Mouse (Mus musculus) cerebellum, adult (tissue): ENCODE measurements around the gene H2-DMb1.

Experiments used
- ATAC-seq: cut with Nextera tagmentation; 2 replicates; pipeline ENCODE4 v1.9.2; 2017; ENCODE audit warnings: mild to moderate bottlenecking, moderate library complexity, mixed read lengths; ENCODE audit not compliant: insufficient number of reproducible peaks, low FRiP score, low TSS enrichment

H2-DMb1 gene

DNA sequence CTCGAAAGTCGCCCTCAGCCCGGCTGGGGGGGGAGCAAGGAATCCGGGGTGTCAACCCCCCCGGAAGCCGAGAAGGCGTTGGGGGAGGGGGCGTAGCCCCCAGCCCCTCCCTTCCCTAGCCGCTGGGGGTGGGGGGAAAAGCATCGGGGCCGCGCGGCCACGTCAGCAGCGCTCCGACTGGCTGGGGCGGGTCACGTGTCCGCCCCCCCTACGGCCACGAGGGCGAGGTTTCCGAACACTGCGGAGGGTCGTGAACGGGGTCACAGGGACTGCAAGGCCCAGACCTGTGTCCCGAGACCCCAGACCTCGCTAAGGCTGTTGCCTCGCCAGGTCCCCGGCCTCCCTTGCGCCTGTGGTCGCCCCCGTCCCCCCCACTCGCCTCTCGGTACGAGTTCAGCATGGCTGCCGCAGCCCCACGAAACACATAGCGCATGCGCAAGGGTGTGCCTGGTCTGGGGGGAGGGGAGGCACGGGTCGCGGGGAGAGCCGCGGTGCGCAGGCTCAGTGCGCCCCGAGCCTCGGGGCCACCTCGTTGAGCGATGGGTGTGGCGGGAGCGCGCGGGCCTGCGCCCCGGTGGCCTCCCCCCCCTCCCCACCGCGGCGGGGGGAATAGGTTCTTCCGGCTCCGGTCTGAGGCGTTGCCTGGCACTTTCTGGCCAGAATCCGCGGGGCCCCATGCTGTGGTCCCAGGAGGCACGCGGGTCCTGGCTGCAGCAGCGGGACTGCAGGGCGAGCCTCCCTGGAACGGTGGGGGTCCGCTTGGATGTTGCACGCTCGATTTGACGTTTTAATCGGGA lies 30.5 kb upstream of the H2-DMb1 start, which contains the start of gene Brd2:
Gene Brd2, minus strand, starts transcription at position 447 of the 797 bp plus-strand sequence.
- ATAC-seq = peak; percentile 37

DNA sequence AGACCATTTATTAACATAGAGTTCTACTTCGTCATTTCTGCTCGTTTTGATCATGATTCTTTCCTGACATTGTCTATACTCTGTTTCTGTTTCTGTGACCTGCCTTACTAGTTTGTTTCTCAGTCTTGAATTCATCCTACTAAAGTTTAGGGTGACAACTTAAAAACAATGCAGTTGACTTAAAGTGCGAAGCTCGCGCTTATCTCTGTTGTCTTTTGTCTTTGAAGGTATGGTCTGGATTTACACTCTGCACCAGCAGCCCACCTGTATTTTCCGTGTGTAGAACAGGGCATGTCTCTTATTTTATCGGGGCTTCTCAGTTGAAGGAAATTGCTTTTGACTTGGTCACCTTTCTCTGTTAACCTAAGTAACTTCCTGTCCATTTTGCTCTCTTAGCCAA lies 29.8 kb upstream of the H2-DMb1 start:
- no peak for ATAC-seq

DNA sequence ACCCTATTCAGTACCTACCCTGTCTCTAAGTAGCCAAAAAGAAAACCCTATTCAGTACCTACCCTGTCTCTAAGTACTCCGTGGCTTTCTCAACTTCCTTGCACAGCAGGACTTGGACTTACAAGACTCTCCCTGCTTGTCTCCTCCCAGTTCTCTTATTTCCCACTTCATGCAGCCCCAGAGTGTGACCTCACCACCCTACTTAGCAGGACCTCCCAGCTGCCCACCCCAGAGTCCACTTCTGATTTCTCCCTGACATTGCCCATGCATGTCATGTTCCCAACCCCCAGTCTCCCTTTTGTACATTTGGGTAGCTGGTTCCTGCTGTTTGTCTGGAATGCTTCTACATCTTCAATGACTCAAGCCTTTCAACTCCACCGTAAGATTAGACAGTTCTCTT lies 29.4 kb upstream of the H2-DMb1 start:
- no peak for ATAC-seq

DNA sequence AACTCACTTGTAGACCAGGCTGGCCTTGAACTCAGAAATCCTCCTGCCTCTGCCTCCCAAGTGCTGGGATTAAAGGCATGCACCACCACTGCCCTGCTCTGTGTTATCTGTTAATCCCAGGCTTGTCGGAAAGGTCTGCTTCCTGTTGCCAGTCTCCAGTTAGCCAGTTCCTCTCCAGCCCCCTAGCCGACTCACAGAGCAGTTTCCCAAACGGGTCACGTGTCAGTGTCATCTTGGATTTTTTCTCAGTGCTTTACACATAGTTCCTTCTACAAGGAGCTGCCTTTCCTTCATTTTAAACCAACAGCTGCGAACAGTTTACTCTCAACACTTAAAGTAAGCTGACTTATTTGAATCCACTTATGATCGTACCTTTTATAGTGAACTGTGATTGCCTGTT lies 28.2 kb upstream of the H2-DMb1 start:
- no peak for ATAC-seq

DNA sequence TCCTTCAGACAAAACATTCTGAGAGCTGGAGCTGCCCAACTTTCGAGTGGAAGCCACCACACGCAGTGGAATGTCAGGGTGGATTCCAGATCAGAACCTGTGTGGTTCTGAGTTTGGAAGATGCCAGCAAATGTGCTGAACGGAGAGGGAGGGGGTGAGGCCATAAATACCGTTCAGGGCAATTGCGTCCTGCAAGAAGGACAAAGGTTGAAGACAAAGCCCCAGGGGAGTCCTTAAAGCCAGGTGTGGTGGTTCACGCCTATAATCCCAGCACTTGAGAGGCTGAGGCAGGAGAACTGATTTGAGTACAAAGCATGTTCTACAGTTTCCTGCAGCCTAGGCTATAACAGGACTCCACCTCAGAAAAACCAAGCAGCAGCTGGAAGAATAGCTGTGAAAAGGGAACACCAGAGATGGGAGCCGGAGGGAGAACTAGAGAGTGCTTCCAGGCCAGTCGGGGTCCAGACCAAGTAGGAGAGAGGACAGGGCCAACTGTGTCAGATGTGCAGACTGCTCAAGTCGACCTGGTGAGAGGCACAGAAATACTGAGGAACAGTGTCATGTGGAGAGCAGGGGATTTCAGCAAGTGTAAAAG lies 25.9 kb upstream of the H2-DMb1 start:
- no peak for ATAC-seq

DNA sequence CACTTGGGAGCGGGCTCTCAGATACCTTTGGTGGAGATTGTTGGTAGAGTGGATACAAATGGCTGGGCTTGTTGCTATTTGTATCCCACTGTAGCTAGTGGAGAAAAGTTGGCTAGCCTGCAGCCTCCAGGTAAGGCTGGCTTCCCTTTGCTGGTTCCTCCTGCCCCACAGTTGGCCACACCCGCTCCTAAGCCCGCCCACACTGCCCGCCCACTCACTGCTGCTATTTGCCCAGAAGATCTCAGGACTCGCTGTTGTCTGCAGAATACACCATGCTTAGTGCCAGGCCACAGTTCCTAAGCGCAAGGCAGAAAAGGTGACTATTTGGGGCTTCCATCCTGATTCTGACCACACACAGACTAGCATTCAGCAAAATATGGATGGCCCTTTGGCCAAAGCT lies 25.4 kb upstream of the H2-DMb1 start:
- ATAC-seq = peak; percentile 60; the same call in 1 of the 2 replicates

DNA sequence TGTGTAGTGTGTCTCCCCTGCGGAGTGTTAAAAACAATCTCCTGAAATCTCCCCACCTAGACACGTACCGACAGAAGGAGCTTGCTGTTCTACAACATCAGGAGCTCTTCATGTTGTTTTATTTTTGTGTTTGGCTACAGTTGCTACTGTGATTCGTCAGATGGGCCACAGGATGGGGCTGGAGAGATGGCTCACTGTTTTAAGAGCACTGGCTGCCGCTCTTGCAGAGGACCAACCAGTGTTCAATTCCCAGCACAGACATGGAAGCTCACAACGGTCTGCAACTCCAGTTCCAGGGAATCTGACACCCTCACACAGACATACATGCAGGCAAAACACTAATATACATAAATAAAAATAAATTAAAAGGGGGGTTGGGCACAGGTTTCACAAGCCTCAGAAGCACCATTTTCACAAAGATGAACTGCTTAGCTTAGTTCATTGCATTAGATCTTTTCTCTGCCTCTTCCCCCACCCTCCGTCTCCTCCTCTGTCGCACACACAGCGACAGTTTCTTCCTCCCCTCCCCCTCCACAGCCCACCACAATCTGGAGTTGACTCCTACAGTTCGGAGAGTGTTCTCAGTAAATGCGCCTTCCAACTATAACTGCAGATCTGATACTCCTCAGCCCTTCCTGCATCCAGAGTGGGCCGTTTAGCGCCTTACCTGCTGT lies 24.5 kb upstream of the H2-DMb1 start:
- no peak for ATAC-seq

DNA sequence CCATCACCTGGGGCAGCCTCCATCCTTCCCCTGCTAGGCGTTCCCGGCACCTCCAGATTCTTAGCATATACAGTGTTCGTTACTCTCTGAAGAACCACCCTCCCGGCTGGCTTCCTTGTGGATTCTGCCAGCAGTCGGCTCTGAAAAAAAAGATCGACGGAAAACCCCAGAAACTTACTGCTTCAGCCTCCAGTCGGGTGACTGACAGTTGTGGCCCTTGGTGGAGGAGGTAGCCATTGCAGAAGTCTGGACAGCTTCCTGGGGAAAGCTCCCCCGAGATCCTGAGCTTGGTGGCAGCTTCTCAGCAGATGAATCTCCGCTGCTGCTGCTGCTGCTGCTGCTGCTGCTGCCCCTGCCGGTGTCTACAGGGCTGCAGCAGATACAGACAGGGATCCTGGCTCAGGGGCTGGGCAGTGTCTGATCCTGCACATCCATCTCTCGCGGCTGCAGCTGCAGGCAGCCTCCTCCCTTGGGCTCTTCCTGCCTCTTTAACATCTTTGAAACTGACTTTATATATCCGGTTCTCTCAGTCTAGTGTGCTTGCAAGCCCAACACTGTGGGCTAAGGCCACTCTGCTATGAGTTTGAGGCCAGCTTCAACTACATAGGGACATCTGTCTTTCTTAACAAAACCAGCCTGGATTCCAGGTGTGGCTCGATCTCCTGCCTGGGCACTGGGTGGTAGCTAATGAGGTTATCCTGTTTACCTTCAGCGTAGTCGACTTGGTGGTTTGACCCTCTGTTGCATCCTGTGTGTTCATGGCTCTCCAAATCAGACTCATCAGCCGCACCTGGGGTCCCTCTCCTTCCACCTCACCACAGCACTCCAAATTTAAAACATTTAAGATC lies 23.7 kb upstream of the H2-DMb1 start:
- no peak for ATAC-seq

DNA sequence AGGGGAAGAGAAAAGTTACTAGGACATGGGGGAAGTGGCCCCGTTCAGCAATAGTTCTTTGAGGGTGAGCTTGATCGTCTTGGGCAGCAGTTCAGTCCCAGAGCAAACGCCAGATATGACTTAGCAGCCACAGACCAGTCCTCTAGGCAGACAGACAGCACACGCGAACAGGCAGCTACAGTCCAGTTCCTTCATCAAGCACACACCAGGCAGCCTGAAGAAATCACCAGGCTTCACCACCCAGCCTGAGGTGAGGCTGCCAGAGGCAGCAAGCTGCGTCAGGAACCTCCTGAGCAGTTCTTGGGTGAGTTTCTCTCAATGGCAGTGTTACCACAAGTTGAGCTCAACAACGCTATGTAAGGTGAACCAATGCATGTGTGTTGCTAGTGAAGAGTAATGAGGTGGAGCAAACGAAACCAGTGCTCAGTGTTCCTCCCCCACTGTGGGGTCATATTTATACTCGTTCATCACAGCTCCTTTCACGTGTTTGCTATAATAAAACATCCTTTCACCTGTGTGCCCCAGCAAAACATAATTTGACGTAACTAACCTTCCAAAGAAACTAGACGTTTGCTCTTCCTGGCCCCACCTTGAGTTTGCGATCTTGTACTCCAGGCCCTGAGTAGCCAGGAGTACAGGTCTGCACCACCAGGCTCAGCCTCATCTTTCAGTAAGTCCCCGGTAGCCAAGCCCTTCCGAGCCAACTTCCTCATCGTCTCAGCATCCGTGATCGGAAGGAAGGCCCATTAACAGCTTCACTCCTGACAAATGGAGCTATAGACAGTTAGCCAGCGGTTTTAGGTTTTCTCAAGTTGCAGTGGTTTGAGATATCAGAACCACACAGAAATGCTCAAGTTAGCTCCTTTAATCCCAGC lies 22.6 kb upstream of the H2-DMb1 start:
- no peak for ATAC-seq

DNA sequence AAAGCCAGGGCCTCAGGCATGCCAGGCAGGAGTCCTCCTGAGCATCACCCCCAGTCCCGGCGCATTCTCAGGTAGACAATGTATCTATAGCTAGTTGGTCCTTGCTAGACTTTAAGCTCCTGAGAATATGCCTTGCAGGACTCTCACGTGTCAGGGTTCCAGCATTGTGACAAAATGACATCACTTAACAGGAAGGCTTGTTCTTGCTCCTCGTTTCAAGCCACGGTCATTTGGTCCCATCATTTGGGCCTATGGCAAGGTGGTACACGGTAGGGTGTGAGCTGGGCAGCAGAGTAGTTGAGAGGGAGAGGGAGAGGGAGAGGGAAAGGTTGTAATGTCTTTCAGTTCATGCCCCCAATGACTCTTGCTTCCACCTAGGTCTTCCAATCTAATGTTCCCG lies 21.0 kb upstream of the H2-DMb1 start:
- ATAC-seq = no peak

DNA sequence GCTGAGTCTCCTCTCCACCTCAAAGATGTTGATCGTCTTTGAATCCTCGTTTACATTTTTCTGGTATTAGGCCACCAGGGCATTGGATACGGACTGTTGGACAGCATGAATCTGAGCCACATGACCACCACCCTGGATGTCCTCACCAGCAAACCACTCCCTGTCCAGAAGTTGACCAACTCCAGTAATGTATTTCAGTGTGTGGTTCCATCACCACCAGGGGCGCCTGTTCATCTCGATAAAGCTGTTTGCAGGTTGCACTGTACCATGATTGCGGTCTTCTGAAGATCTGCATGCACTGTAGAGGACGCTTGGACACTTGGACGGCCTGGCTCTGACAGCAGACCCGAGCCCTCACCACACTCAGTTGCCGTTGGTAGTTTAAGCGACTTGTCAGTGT lies 19.6 kb upstream of the H2-DMb1 start:
- no peak for ATAC-seq

DNA sequence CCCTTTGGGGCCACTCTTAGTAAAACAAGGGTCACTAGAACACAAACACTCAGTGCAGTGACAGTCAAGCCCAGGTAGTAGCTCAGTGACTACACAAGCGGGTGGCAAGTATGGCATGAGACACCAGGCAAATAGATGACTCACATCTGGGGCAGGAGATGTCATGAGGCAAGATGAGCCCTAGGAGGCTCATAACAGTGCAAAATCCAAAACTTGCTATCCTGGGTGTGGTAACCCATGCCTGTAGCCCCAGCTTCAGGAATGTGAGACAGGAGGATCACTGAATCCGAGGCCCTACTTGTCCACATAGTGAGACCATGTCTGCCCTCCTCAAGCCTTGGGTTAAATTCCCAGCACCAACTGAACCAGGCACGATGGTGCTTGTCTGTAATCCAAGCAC lies 18.4 kb upstream of the H2-DMb1 start:
- ATAC-seq = no peak

DNA sequence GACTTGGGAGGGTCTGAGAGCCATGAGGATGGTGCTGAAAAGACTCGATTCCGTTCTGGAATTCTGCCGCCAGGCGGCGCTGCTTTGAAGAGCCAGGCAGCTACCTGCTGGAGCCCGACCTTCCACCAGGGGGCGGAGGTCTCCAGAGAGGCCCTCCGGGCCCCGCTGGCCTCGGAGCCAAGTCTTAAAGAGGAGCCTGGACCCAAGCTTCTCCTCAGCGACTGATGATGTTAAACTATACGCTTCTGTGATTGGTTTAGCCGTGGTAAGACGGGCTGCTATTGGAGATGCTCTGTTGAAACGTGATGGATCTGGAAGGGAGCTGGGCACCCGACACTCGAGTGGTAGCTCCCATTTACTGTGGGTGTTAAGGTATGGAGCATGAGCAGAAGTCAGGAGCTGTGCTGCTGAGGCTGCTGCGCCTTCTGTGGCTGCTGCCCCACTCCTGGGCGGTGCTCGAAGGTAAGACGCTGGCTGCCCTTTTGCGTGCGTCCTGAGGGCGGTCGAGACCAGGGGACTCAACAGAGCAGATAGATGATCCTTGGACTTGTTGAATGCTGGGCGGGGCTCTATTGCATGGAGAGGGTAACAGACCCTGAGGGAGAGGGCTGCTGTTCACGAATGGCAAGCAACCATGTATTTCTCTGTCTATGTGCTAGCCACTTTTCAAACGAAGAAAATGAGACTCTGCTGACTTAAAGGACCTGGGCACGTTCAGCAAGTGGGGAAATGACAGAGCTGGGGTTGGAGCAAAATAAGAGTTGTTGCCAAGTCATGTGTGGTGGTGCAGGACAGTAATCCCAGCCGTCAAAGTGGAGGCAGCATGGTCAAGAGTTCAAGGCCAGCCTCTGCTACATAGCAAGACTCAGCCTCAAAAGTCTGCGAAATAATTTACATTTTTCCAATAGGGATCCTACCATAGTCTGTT lies 17.3 kb upstream of the H2-DMb1 start:
- peak; percentile 100 for ATAC-seq

DNA sequence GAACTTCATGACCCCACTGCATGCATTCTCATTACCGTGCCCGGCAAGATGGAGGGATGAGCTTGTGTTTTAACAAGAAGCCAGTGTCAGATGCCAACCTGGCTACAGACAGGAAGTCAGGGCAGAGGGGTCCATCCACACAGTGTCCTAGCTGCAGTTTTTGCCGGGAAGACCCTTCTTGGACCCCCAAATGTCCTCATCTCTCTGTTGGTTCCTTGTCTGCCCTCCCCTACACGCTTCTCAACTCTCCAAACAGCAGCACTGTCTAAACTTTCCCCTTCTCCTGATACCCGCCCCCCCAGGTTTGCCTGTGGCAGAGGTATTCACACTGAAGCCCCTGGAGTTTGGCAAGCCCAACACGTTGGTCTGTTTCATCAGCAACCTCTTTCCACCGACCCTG lies 15.3 kb upstream of the H2-DMb1 start:
- ATAC-seq = no peak

DNA sequence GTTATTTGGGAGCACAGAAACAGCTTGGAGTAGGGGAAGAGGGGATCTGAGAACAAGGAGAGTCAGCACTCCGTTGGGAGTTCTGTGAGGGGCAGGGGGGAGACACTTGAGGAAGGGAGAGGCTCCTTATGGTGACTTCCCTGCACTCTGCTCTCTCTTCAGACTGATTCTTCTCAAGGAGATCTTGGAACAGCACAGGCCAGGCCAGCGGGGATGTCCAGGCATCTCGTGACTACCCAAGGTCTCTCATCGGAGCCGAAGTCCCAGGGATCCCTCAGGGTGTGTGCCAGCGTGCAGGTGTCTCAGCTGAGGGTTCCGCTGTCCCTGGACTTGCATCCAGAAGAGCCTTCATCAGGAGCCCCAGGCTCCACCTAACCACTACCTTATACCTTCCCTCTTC lies 14.2 kb upstream of the H2-DMb1 start:
- no peak for ATAC-seq

DNA sequence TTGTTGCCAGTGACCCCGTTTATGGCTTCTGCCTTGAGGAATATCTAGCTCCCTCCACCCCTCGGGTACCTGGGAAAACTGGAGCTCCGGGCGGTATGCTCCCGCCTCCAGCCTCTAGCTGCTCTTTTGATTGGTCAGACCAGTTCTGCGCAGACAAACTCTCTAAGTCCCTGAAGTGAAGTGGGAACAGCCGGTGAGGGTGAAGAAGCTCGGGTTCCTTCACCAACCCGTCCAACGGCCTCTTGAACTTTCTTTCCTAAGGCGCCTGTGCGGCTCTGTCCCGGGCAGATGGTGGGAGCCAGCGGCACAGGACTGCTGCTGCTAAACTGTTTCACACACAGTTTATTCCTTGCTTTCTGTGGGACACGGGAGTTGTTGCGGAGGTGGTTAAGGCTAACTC lies 13.5 kb upstream of the H2-DMb1 start:
- ATAC-seq = no peak

DNA sequence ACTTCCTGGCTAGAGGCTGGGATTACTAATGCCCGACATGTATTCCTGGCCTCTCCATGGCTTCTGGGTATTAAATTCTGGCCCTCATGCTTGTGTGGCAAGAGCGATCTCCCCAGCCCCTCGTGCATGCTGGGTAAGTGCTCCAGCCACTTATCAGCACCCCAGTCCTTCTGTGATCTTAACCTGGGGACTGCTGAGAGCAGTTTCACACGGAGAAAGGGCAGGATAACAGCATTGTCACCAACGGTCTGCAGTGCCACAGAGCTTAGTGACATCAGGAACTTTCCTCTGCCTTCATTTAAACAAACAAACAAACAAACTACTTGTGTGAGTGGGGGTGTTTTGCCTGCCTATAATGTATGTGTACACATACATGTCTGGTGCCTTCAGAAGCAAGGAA lies 12.6 kb upstream of the H2-DMb1 start:
- no peak for ATAC-seq

DNA sequence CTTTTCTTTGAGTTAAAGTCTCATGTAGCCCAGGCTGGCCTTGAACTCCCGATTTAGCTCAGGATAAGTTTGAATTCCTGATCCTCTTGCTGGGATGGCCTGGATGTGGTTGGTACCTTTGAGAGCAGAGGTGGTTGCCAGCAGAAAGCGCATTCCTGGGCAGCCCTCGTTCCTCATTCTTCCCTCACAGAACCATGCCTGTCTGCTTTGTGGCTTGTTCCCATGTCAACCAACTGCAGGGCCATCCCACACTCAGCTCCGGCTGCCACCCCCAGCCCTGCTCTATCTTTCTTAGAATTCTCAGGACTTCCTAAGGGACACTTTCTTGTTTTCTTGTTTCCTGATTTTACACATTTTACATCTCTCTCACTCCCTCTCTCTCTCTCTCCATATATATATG lies 11.4 kb upstream of the H2-DMb1 start:
- ATAC-seq = no peak
